Mouse (Mus musculus) E14TG2a.4 (cell line): ENCODE measurements around the gene Gm48551.

Experiments used
- H3K27me3 ChIP-seq: 2 replicates; pipeline ENCODE4 v1.6.1; 2014; ENCODE audit warnings: low read length, control low read depth; ENCODE audit not compliant: insufficient read depth
- H3K36me3 ChIP-seq: 2 replicates; pipeline ENCODE4 v1.6.1; 2014; ENCODE audit warnings: low read length, control low read depth; ENCODE audit not compliant: insufficient read depth
- H3K4me1 ChIP-seq: replicated peaks from 2 replicates; pipeline ENCODE4 v1.6.1; 2014; ENCODE audit warnings: low read depth, low read length, control low read depth
- H3K4me3 ChIP-seq: replicated peaks from 2 replicates; pipeline ENCODE4 v1.5.1; 2014; ENCODE audit warnings: mild to moderate bottlenecking, low read length
- H3K9me3 ChIP-seq: 2 replicates; pipeline ENCODE4 v1.6.1; 2014; ENCODE audit warnings: low read length, control low read depth
- CTCF ChIP-seq: conservative IDR thresholded peaks from 2 replicates; pipeline ENCODE4 v1.5.1; 2014; ENCODE audit warnings: low read length
- NANOG ChIP-seq: IDR thresholded peaks from 2 replicates; pipeline ENCODE4 v1.6.1; 2014; ENCODE audit warnings: borderline replicate concordance, low read length, mixed read lengths
- POU5F1 ChIP-seq: IDR thresholded peaks from 2 replicates; pipeline ENCODE4 v1.6.1; 2014; ENCODE audit warnings: low read length, borderline replicate concordance

The Gm48551 gene

DNA sequence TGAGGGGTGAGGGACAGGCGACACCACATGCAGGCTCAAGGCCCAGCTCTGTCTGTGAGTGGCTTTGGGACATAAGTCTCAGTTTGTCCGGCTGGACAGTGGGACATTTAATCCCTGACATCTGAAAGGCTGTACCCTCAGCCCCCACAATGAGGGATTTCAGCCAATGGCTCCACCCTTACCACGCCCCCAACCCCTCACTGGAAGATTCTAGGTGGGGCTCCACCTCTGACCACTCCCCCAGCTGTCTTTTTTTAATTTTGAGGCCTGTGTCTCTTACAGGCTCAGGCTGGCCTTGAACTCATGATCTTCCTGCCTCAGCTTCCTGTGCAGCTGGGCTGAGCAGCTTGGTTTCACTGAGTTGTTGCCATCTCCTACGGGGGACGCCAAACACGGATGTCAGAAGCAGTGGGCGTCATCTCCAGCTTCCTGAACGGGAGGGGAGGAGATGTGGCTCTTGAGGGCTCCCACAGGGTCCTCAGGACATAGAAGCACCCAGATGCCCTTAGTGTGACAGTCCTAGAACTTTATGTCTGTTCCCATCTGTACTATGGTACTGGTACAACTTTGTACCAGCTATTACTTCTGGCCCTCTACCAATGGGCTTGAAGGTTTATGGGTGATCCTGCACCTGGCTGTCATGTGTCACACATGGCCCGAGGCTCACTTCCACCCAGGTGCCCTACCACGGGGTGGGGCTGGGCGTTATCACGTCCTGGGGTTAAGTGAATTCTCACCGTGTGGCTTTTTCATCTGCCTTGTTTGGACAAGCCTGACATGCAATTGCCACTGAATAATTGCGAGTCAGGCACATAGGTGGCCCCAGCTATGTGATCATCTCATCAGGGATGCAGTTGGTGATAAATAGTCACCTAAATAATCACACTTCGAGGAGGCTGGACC, 50.3 kb downstream of the Gm48551 start:
- Histone ChIP-seq H3K27me3 (peaks cover 20% of the 10 kb centered on the region), H3K4me1 (peaks cover 40% of the 10 kb centered on the region), H3K4me3 (no peak overlapping the region), H3K9me3 (no peaks in the 10 kb centered on the region), H3K36me3 (no peaks in the 10 kb centered on the region)
- TF ChIP-seq CTCF (no peak), NANOG (no peak), POU5F1 (no peak)

DNA sequence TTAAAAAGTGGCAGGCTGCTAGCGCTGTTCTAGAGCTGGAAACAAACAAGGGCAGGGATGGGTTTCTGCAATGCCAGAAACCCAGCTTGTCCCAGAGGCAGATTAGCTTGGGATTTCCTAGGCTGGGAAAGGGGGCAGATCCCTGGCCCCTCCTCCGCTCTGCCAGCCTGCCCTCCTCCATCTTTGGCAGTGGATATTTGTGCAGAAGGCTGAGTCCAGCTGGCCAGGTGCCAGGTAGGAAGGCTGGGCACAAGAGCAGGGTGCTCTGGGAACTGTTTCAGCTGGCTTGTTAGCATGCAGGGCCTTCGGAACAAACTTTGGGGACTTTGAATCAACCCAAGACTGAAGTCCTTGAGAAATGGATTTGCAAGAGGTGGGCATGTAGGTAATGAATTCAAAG, 51.2 kb downstream of the Gm48551 start:
- TF ChIP-seq POU5F1, result no peak
- no peak for TF ChIP-seq CTCF
- TF ChIP-seq NANOG, result no peak
- Histone ChIP-seq H3K36me3 (no peaks in the 10 kb centered on the region), H3K27me3 (peaks cover 24% of the 10 kb centered on the region), H3K4me3 (no peak overlapping the region), H3K9me3 (no peaks in the 10 kb centered on the region), H3K4me1 (peaks cover 38% of the 10 kb centered on the region)

DNA sequence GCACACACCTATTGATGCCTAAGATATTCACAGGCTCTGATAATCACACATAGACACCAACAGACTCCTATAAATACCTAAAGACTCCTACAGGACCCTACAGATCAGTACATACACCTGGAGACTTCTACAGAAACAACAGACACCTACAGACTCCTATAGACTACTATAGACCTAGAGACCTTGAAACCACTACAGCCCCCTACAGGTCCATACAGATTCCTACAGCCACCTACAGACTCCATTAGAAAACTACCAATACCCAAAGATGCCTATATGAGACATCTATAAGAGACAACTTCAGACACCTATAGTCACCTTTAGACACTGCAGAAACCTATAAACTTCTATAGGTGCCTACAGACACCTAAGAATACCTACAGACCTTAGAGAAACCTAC, 56.8 kb downstream of the Gm48551 start:
- Histone ChIP-seq H3K36me3 (no peaks in the 10 kb centered on the region), H3K4me1 (no peaks in the 10 kb centered on the region), H3K9me3 (no peaks in the 10 kb centered on the region), H3K4me3 (no peak overlapping the region), H3K27me3 (peaks cover 16% of the 10 kb centered on the region)
- TF ChIP-seq POU5F1 (no peak), CTCF (peak; percentile 30)
